Mouse (Mus musculus) cerebellum, adult 2 months (tissue): ENCODE measurements at regions not wholly inside any gene's neighbourhood (a gene's known extent, or its start where the extent isn't known, plus 50 kb on each side); places are given as distances from the start of the nearest gene placed in this dataset.

Experiments
- CTCF ChIP-seq: fragments of 200-500 bp; IDR thresholded peaks from 2 replicates; pipeline ENCODE4 v1.5.1; 2011; ENCODE audit warnings: low read depth, mild to moderate bottlenecking, control low read depth, low read length, moderate library complexity, borderline replicate concordance; ENCODE audit not compliant: insufficient read depth
- POLR2A ChIP-seq: fragments of 200-500 bp; IDR thresholded peaks from 2 replicates; pipeline ENCODE4 v1.6.1; 2011; ENCODE audit warnings: low read length, control low read depth, borderline replicate concordance; ENCODE audit not compliant: insufficient read depth

DNA sequence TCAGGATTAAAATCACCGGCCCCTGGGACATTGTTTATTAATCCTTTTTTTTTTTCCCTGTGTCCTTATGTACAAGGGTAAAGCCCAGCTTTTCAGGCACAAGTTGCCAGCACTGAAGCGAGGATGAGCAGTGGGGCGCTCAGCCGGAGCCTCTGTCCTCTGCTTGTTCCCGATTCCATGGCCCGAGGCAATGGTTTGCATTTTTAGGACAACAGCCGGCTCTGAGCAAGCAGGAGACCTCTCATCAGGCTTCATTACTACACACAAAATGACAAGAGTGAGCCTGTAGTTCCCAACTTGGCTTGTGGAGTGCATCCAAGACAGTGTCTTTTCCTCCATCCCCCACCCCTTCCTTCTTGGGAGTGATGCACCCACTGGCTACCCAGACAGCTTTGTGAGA, 697.7 kb downstream of the Cypt12 start:
- TF ChIP-seq CTCF (no peak), POLR2A (no peak)
